Mouse (Mus musculus) thymus, adult 2 months (tissue): Measurements from ENCODE around the gene Med9. TPM values are rescaled to one million over a fixed set of nuclear protein-coding genes. Genes with fewer than 3 reads are reported as not detected.

Experiments used
- DNase-seq: peaks from one replicate; pipeline ENCODE4 v3.0.0; 2021
- H3K27ac ChIP-seq: fragments of 200-500 bp; 2 replicates; pipeline ENCODE4 v1.5.1; 2012; ENCODE audit warnings: low read length, control low read depth; ENCODE audit not compliant: control insufficient read depth, insufficient read depth
- H3K27me3 ChIP-seq: fragments of 200-500 bp; 2 replicates; pipeline ENCODE4 v1.6.1; 2012; ENCODE audit warnings: mild to moderate bottlenecking, low read length, moderate library complexity, mixed read lengths; ENCODE audit not compliant: control insufficient read depth, insufficient read depth
- H3K36me3 ChIP-seq: fragments of 200-500 bp; 2 replicates; pipeline ENCODE4 v1.6.1; 2012; ENCODE audit warnings: mild to moderate bottlenecking, low read length, moderate library complexity; ENCODE audit not compliant: control insufficient read depth, insufficient read depth
- H3K4me1 ChIP-seq: fragments of 200-500 bp; replicated peaks from 2 replicates; pipeline ENCODE4 v1.6.1; 2012; ENCODE audit warnings: low read length; ENCODE audit not compliant: control insufficient read depth, insufficient read depth
- H3K4me3 ChIP-seq: fragments of 200-500 bp; 2 replicates; pipeline ENCODE4 v1.5.1; 2012; ENCODE audit warnings: mild to moderate bottlenecking, low read length, control low read depth, moderate library complexity; ENCODE audit not compliant: control insufficient read depth, insufficient read depth
- CTCF ChIP-seq: fragments of 200-500 bp; IDR thresholded peaks from 2 replicates; pipeline ENCODE4 v1.5.1; 2012; ENCODE audit warnings: mild to moderate bottlenecking, control low read depth, low read length, moderate library complexity, borderline replicate concordance; ENCODE audit not compliant: control insufficient read depth, poor library complexity, insufficient read depth; ENCODE audit errors: extremely low read depth
- POLR2A ChIP-seq: fragments of 200-500 bp; IDR thresholded peaks from 2 replicates; pipeline ENCODE4 v1.6.1; 2012; ENCODE audit warnings: mild to moderate bottlenecking, low read length, control low read depth, moderate library complexity; ENCODE audit not compliant: control insufficient read depth, poor library complexity, insufficient read depth; ENCODE audit errors: extremely low read depth
- WGBS: fragments of 180-500 bp; shearing (Covaris S2); methylation state at CpG from one replicate; pipeline ENCODE4 v1.1.7; 2018; 5-methylcytosine and 5-hydroxymethylcytosine counted together
- polyA plus RNA-seq: library from polyadenylated mRNA; depleted of rRNA; stranded (reverse); fragments of >200 nt; gene quantifications from 2 replicates; pipeline ENCODE4 v1.2.3, GENCODE M21; 2012

Gene Med9
- polyA plus RNA-seq, 1 experiment = 21.0 TPM

- Histone ChIP-seq H3K36me3 (no peaks in the 10 kb centered on the region), H3K27ac (no peak overlapping the region), H3K27me3 (no peaks in the 10 kb centered on the region), H3K4me3 (no peak overlapping the region), H3K4me1 (no peaks in the 10 kb centered on the region)
- TF ChIP-seq POLR2A = no peak
- no peak for TF ChIP-seq CTCF
- DNase-seq = no peak
- whole genome bisulfite sequencing = 82% methylated on average over 3 of the region's 3 CpGs
Observed at GRCm38 (mm10) chr11:59908446-59908845, 39.6 kb upstream of the Med9 start.

GRCm38 (mm10) chr11:59910586-59910985 lies 37.4 kb upstream of the Med9 start:
- no peak for DNase-seq
- TF ChIP-seq POLR2A = no peak
- TF ChIP-seq CTCF = no peak
- Histone ChIP-seq H3K27me3 (no peaks in the 10 kb centered on the region), H3K4me3 (no peak overlapping the region), H3K27ac (no peak overlapping the region), H3K4me1 (no peaks in the 10 kb centered on the region), H3K36me3 (no peaks in the 10 kb centered on the region)

- no peaks in the 10 kb centered on the region for H3K4me1 ChIP-seq
- no peak for TF ChIP-seq POLR2A
- no peak for TF ChIP-seq CTCF
- 90% methylated on average over 1 of the region's 1 CpGs for WGBS
- H3K27ac ChIP-seq = no peak overlapping the region
- DNase-seq = no peak
- H3K36me3 ChIP-seq = no peaks in the 10 kb centered on the region
- H3K4me3 ChIP-seq = no peak overlapping the region
- H3K27me3 ChIP-seq = no peaks in the 10 kb centered on the region
Observed at GRCm38 (mm10) chr11:59911523-59911922, 36.5 kb upstream of the Med9 start.

GRCm38 (mm10) chr11:59913702-59914101 lies 34.3 kb upstream of the Med9 start:
- no peak for DNase-seq
- Histone ChIP-seq H3K27me3 (no peaks in the 10 kb centered on the region), H3K36me3 (no peaks in the 10 kb centered on the region), H3K4me3 (no peak overlapping the region), H3K4me1 (no peaks in the 10 kb centered on the region), H3K27ac (no peak overlapping the region)
- 95% methylated on average over 4 of the region's 4 CpGs for WGBS
- TF ChIP-seq CTCF = no peak
- no peak for TF ChIP-seq POLR2A

DNA sequence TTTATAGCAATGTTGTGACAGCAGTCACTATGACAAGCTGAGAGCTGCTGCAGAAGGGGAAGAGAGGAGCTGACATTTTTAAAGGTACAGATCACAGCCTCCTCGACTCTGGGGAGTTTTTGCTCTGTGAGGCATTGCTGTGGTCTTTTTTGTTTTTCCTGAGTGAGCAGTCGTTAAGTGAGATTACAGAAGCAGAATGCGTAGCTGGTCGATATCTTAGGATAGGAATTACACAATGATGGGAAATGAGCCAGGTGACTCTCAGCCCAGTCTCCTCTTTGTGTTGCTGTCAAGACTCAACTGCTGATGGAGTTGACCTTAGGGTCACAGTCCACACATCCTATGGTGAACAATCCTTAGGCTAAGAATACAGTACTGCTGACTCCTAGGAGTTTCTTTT lies 30.0 kb upstream of the Med9 start:
- 47% methylated on average over 4 of the region's 4 CpGs for WGBS
- DNase-seq = no peak
- Histone ChIP-seq H3K36me3 (no peaks in the 10 kb centered on the region), H3K27me3 (no peaks in the 10 kb centered on the region), H3K4me1 (no peaks in the 10 kb centered on the region), H3K27ac (no peak overlapping the region), H3K4me3 (no peak overlapping the region)
- no peak for TF ChIP-seq CTCF
- TF ChIP-seq POLR2A = no peak

- no peak overlapping the region for H3K27ac ChIP-seq
- H3K4me1 ChIP-seq = no peaks in the 10 kb centered on the region
- no peaks in the 10 kb centered on the region for H3K36me3 ChIP-seq
- no peak for TF ChIP-seq POLR2A
- TF ChIP-seq CTCF = no peak
- H3K4me3 ChIP-seq = no peak overlapping the region
- WGBS = 93% methylated on average over 3 of the region's 3 CpGs
- DNase-seq = no peak
- H3K27me3 ChIP-seq = no peaks in the 10 kb centered on the region
Observed at GRCm38 (mm10) chr11:59919401-59919800, 28.6 kb upstream of the Med9 start.

DNA sequence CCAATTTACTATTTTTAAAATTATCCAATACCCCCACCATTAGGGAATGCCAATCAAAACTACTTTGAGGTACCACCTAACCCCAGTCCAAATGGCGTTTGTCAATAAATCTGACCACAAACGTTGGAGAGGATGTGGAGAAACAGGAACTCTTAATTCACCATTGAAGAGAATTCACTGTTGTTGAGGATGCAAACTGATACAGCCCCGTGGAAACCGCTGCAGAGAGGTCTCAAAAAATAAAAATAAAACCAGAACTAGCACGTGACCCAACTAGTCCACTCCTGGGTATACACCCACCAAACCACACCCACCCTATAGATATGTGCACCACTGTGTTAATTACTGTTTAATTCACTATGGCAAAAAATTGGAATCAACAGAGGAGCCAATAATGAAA lies 27.7 kb upstream of the Med9 start:
- Histone ChIP-seq H3K4me3 (no peak overlapping the region), H3K4me1 (no peaks in the 10 kb centered on the region), H3K27ac (no peak overlapping the region), H3K36me3 (no peaks in the 10 kb centered on the region), H3K27me3 (no peaks in the 10 kb centered on the region)
- TF ChIP-seq POLR2A (no peak), CTCF (no peak)
- no peak for DNase-seq
- 10% methylated on average over 5 of the region's 5 CpGs for WGBS
